Mouse (Mus musculus) embryo, embryonic 11.5 days (tissue): ENCODE results near the gene Rgs12.

Source experiments
- DNase-seq: peaks from one replicate; pipeline ENCODE4 v3.0.0-alpha.2; 2012; ENCODE audit warnings: low read depth, low spot score

Gene Rgs12

DNA sequence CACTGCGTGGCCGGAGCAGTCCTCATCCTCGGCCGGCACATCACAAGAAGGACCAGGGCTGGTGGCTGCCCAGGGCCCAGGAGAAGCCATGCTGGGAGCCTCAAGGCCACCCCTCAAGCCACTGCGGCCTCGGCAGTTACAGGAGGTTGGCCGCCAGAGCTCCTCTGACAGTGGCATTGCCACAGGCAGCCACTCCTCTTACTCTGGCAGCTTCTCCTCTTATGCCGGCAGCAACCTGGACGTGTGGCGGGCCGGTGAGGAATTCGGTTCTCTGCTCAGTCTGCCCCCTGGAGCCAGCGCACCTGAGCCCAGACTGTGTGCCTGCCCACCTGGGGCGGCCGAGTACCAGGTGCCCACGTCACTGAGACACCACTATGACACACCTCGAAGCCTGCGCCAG is 129.9 kb downstream of the Rgs12 start:
- no peak for DNase-seq

DNA sequence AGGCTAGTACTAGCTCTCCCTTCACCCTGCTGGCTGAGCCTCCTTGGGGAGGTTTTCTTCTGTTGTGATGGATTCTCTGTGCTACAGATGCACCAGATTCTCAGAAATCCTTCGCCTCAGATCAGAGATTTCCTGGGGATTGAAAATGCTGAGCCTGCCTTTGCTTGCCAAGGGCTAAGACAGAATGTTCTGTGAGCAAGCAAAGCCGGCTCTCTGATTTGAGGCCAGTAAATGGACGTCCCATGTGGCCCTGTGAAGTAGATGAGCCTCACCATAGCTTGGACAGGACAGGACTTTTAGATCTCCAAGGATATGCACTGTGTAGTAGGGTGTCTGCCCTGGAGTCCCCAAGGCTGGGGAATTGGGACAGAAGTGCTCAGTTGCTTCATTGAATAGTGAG is 135.7 kb downstream of the Rgs12 start:
- no peak for DNase-seq

DNA sequence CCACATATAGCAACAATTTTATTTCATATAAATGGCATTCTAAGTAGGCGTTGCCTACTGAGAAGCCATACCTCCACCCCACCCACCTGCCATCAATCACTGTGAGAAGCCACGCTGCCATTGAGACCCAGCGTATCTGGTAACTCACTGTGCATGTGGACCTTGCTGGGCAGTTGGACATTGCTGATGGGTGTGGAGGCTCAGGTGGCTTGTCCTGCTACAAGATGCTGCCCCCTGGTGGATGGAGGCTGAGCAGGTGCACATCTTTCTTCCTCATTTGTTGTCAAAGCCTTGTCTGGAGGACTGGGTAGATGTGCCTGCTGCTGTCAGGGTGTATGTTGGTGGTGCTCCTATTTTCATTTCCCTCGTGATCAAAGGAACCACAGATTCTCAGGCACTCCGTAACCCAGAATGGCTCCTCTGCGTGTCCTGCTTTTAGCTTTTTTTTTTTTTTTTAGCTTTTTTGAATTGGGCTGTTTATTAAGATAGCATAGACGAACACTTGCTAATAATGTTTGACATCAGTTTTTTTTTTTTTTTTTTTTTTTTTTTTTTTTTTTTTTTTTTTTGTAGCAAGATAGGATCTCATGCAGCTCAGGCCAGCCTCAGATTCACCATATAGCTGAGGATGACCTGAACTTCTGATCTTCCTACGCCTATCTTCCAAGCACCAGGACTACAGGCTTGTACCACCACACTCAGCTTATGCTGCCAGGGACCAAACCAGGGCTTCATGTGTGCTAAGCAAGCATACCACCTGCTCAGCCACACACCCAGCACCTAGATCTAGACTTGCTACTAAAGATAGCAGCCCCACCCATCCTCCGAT is 139.8 kb downstream of the Rgs12 start:
- peak; percentile 50 for DNase-seq
